Mouse (Mus musculus): Measurements from ENCODE around the gene Hmmr. TPM values are rescaled to one million over a fixed set of nuclear protein-coding genes. Genes with fewer than 3 reads are reported as not detected.

The Hmmr gene
- 0.19 TPM for polyA plus RNA-seq (2014; fragmentation: Illumina TruSeq; extraction: RNeasy Lipid Tissue Mini Kit (QIAGEN cat#74804); ENCODE audit: low read depth, low replicate concordance)

GRCm38 (mm10) chr11:40733339-40734174 is at the start of gene Hmmr, which contains the start of gene Nudcd2:
TSS of gene Hmmr (minus strand) at chr11:40733422.
TSS of gene Nudcd2 (plus strand) at chr11:40733667.

GRCm38 (mm10) chr11:40755109-40755627 is 21.9 kb upstream of the Hmmr start, which contains the start of gene Ccng1:
TSS of gene Ccng1 (minus strand) at chr11:40755311.

DNA sequence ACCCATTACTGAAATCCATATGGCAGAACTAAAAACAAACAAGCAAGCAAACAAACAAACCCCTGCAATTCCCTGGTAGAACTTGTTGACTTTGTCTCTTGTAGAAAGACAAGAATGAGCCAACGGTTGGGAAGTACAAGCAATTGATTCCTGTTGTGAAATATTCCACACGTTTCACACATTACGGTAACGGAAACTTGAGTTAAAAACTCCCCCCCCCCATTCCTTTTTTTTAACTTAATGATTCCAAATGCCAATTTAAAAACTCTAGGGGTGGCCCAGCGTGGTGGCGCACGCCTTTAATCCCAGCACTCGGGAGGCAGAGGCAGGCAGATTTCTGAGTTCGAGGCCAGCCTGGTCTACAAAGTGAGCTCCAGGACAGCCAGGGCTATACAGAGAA is 38.1 kb downstream of the Hmmr start, which contains the start of gene Mat2b:
TSS of gene Mat2b (minus strand) at position 101 of the 400 bp plus-strand sequence.

Other genes with a start within 250 kb of the Hmmr start
- 50.9 TPM for gene Mat2b, start 38.2 kb downstream of the Hmmr start, polyA plus RNA-seq (2014; fragmentation: Illumina TruSeq; extraction: RNeasy Lipid Tissue Mini Kit (QIAGEN cat#74804); ENCODE audit: low read depth, low replicate concordance)
- 80.2 TPM for gene Nudcd2, start 245 bp upstream of the Hmmr start, polyA plus RNA-seq (2014; fragmentation: Illumina TruSeq; extraction: RNeasy Lipid Tissue Mini Kit (QIAGEN cat#74804); ENCODE audit: low read depth, low replicate concordance)
- 57.3 TPM for gene Ccng1, start 21.9 kb upstream of the Hmmr start, polyA plus RNA-seq (2014; fragmentation: Illumina TruSeq; extraction: RNeasy Lipid Tissue Mini Kit (QIAGEN cat#74804); ENCODE audit: low read depth, low replicate concordance)